Mouse (Mus musculus): ENCODE measurements around the gene Rpl10a. TPM values are rescaled to one million over a fixed set of nuclear protein-coding genes. Genes with fewer than 3 reads are reported as not detected.

Rpl10a gene
- polyA plus RNA-seq, 1 experiment from 2014 or later, result 639 TPM

GRCm38 (mm10) chr17:28290671-28291070, 37.6 kb upstream of the Rpl10a start:
- Histone ChIP-seq H3K36me3 (no peaks in the 10 kb centered on the region), H3K27ac (no peak overlapping the region), H3K4me3 (replicated peaks) (no peak overlapping the region), H3K9me3 (no peaks in the 10 kb centered on the region), H3K9ac (no peak overlapping the region), H3K4me1 (replicated peaks) (peaks cover 43% of the 10 kb centered on the region), H3K4me2 (replicated peaks) (no peak overlapping the region), H3K27me3 (replicated peaks) (no peaks in the 10 kb centered on the region)
- WGBS, result 53% methylated on average over 11 of the region's 11 CpGs
- ATAC-seq, result no peak

GRCm38 (mm10) chr17:28291346-28291745, 36.9 kb upstream of the Rpl10a start:
- no peak overlapping the region for H3K4me2 ChIP-seq (replicated peaks)
- H3K27ac ChIP-seq, result no peak overlapping the region
- no peaks in the 10 kb centered on the region for H3K9me3 ChIP-seq
- H3K4me3 ChIP-seq (replicated peaks), result no peak overlapping the region
- H3K9ac ChIP-seq, result no peak overlapping the region
- no peaks in the 10 kb centered on the region for H3K27me3 ChIP-seq (replicated peaks)
- 74% methylated on average over 7 of the region's 7 CpGs for WGBS
- no peaks in the 10 kb centered on the region for H3K36me3 ChIP-seq
- ATAC-seq, result no peak
- H3K4me1 ChIP-seq (replicated peaks), result peaks cover 36% of the 10 kb centered on the region

GRCm38 (mm10) chr17:28293716-28294115, 34.6 kb upstream of the Rpl10a start:
- Histone ChIP-seq H3K4me2 (replicated peaks) (no peak overlapping the region), H3K36me3 (0 out of 2 replicates have a peak, but pooled peaks cover 1% of the 10 kb centered on the region), H3K9me3 (no peaks in the 10 kb centered on the region), H3K27ac (no peak overlapping the region), H3K27me3 (replicated peaks) (no peaks in the 10 kb centered on the region), H3K4me3 (replicated peaks) (no peak overlapping the region), H3K9ac (no peak overlapping the region), H3K4me1 (replicated peaks) (peaks cover 19% of the 10 kb centered on the region)
- 73% methylated on average over 4 of the region's 4 CpGs for WGBS
- no peak for ATAC-seq

GRCm38 (mm10) chr17:28294449-28295333, 33.6 kb upstream of the Rpl10a start:
- no peak overlapping the region for H3K4me2 ChIP-seq (replicated peaks)
- peak overlapping the region; percentile 36; the same call in 1 of the 2 replicates for H3K27ac ChIP-seq
- no peak overlapping the region for H3K9ac ChIP-seq
- 60% methylated on average over 17 of the region's 17 CpGs for WGBS
- no peak overlapping the region for H3K4me3 ChIP-seq (replicated peaks)
- H3K27me3 ChIP-seq (replicated peaks), result no peaks in the 10 kb centered on the region
- no peaks in the 10 kb centered on the region for H3K9me3 ChIP-seq
- H3K36me3 ChIP-seq, result 0 out of 2 replicates have a peak, but pooled peaks cover 5% of the 10 kb centered on the region
- ATAC-seq, result peak; percentile 26; the same call in 1 of the 2 replicates
- peaks cover 26% of the 10 kb centered on the region for H3K4me1 ChIP-seq (replicated peaks)

GRCm38 (mm10) chr17:28298888-28299287, 29.4 kb upstream of the Rpl10a start:
- Histone ChIP-seq H3K4me2 (replicated peaks) (no peak overlapping the region), H3K27ac (0 out of 2 replicates have a peak overlapping the region, but pooled peaks have one; percentile 8), H3K9ac (no peak overlapping the region), H3K4me1 (replicated peaks) (peaks cover 32% of the 10 kb centered on the region), H3K27me3 (replicated peaks) (no peaks in the 10 kb centered on the region), H3K4me3 (replicated peaks) (no peak overlapping the region), H3K9me3 (no peaks in the 10 kb centered on the region), H3K36me3 (0 out of 2 replicates have a peak, but pooled peaks cover 5% of the 10 kb centered on the region)
- 94% methylated on average over 17 of the region's 17 CpGs for WGBS
- no peak for ATAC-seq

GRCm38 (mm10) chr17:28299669-28300320, 28.5 kb upstream of the Rpl10a start:
- H3K27me3 ChIP-seq (replicated peaks), result no peaks in the 10 kb centered on the region
- WGBS, result 34% methylated on average over 11 of the region's 11 CpGs

GRCm38 (mm10) chr17:28300323-28300722, 27.9 kb upstream of the Rpl10a start:
- Histone ChIP-seq H3K36me3 (0 out of 2 replicates have a peak, but pooled peaks cover 5% of the 10 kb centered on the region), H3K27me3 (replicated peaks) (no peaks in the 10 kb centered on the region), H3K9ac (no peak overlapping the region), H3K27ac (peak overlapping the region; percentile 63; the same call in 1 of the 2 replicates), H3K4me2 (replicated peaks) (no peak overlapping the region), H3K4me3 (replicated peaks) (no peak overlapping the region), H3K9me3 (no peaks in the 10 kb centered on the region), H3K4me1 (replicated peaks) (peaks cover 21% of the 10 kb centered on the region)
- WGBS, result 65% methylated on average over 9 of the region's 9 CpGs
- no peak for ATAC-seq

More at GRCm38 (mm10) chr17:28299669-28300320, 28.5 kb upstream of the Rpl10a start:
- Histone ChIP-seq H3K36me3 (0 out of 2 replicates have a peak, but pooled peaks cover 5% of the 10 kb centered on the region), H3K9me3 (no peaks in the 10 kb centered on the region), H3K9ac (0 out of 2 replicates have a peak overlapping the region, but pooled peaks have one; percentile 23), H3K4me1 (replicated peaks) (peaks cover 26% of the 10 kb centered on the region), H3K4me3 (replicated peaks) (no peak overlapping the region), H3K27ac (peak overlapping the region; percentile 63; the same call in 1 of the 2 replicates), H3K4me2 (replicated peaks) (no peak overlapping the region)
- 0 out of 2 replicates have a peak, but pooled peaks have one; percentile 18 for ATAC-seq

- Histone ChIP-seq H3K9ac (no peak overlapping the region), H3K36me3 (0 out of 2 replicates have a peak, but pooled peaks cover 5% of the 10 kb centered on the region), H3K27me3 (replicated peaks) (no peaks in the 10 kb centered on the region), H3K4me2 (replicated peaks) (no peak overlapping the region), H3K4me3 (replicated peaks) (no peak overlapping the region), H3K27ac (no peak overlapping the region), H3K4me1 (replicated peaks) (peaks cover 18% of the 10 kb centered on the region; the same call in 1 of the 2 replicates), H3K9me3 (no peaks in the 10 kb centered on the region)
- ATAC-seq, result no peak
- WGBS, result 60% methylated on average over 3 of the region's 3 CpGs
Observed at GRCm38 (mm10) chr17:28300850-28301249, 27.4 kb upstream of the Rpl10a start.

- H3K27me3 ChIP-seq (replicated peaks), result no peaks in the 10 kb centered on the region
- no peaks in the 10 kb centered on the region for H3K9me3 ChIP-seq
- 39% methylated on average over 10 of the region's 10 CpGs for WGBS
- H3K9ac ChIP-seq, result no peak overlapping the region
- no peak overlapping the region for H3K27ac ChIP-seq
- no peaks in the 10 kb centered on the region for H3K36me3 ChIP-seq
- H3K4me1 ChIP-seq (replicated peaks), result peaks cover 12% of the 10 kb centered on the region; the same call in 1 of the 2 replicates
- H3K4me2 ChIP-seq (replicated peaks), result no peak overlapping the region
- ATAC-seq, result no peak
- H3K4me3 ChIP-seq (replicated peaks), result no peak overlapping the region
Observed at GRCm38 (mm10) chr17:28305172-28305571, 23.1 kb upstream of the Rpl10a start.

GRCm38 (mm10) chr17:28308297-28309195, 19.7 kb upstream of the Rpl10a start:
- Histone ChIP-seq H3K9me3 (no peaks in the 10 kb centered on the region), H3K36me3 (no peaks in the 10 kb centered on the region), H3K27ac (no peak overlapping the region), H3K4me3 (replicated peaks) (no peak overlapping the region), H3K9ac (0 out of 2 replicates have a peak overlapping the region, but pooled peaks have one; percentile 5), H3K27me3 (replicated peaks) (no peaks in the 10 kb centered on the region), H3K4me1 (replicated peaks) (peaks cover 5% of the 10 kb centered on the region; the same call in 1 of the 2 replicates), H3K4me2 (replicated peaks) (peak overlapping the region; percentile 28; the same call in 1 of the 2 replicates)
- 11% methylated on average over 18 of the region's 18 CpGs for WGBS
- peak; percentile 14; the same call in 1 of the 2 replicates for ATAC-seq

- no peak overlapping the region for H3K4me2 ChIP-seq (replicated peaks)
- H3K4me1 ChIP-seq (replicated peaks), result peaks cover 13% of the 10 kb centered on the region
- 77% methylated on average over 3 of the region's 3 CpGs for WGBS
- H3K27ac ChIP-seq, result no peak overlapping the region
- no peaks in the 10 kb centered on the region for H3K36me3 ChIP-seq
- ATAC-seq, result no peak
- no peak overlapping the region for H3K4me3 ChIP-seq (replicated peaks)
- H3K27me3 ChIP-seq (replicated peaks), result no peaks in the 10 kb centered on the region
- no peak overlapping the region for H3K9ac ChIP-seq
- H3K9me3 ChIP-seq, result no peaks in the 10 kb centered on the region
Observed at GRCm38 (mm10) chr17:28310831-28311230, 17.4 kb upstream of the Rpl10a start.
